Mouse (Mus musculus): ENCODE results near the gene Polr2c.

- TF ChIP-seq GATA1 (IDR thresholded peaks at IDR 0.05; ENCODE audit: low read length) = 0 out of 2 replicates have a peak, but pooled peaks have one; percentile 8
- no peak for TF ChIP-seq TAL1 (IDR thresholded peaks at IDR 0.05; ENCODE audit: low read length)
Measured at GRCm38 (mm10) chr8:94875096-94875870, 18.0 kb downstream of the Polr2c start.
